Mouse (Mus musculus): ENCODE measurements around the gene Meaf6. TPM values are rescaled to one million over a fixed set of nuclear protein-coding genes. Genes with fewer than 3 reads are reported as not detected.

Meaf6 gene
- polyA plus RNA-seq (2012) = 93.8 and 136 TPM in 2 replicates

GRCm38 (mm10) chr4:125084403-125085345, at the start of gene Meaf6:
Meaf6 (plus strand) TSS chr4:125085134.

GRCm38 (mm10) chr4:125065517-125066307, 19.2 kb upstream of the Meaf6 start, which contains the start of gene Dnali1:
Dnali1 (minus strand) TSS chr4:125065703.

GRCm38 (mm10) chr4:125066490-125067370, 18.2 kb upstream of the Meaf6 start, which contains the start of gene Snip1:
Snip1 (plus strand) TSS chr4:125066672.

GRCm38 (mm10) chr4:125127305-125128084, 42.6 kb downstream of the Meaf6 start, which contains the start of gene Zc3h12a:
Zc3h12a (minus strand) TSS chr4:125127840.

Other genes with a start within 250 kb of the Meaf6 start
- 21.5 and 26.6 TPM in 2 replicates for gene Yrdc, start 234.5 kb upstream of the Meaf6 start, polyA plus RNA-seq (2012)
- gene 1110065P20Rik, start 233.9 kb upstream of the Meaf6 start, polyA plus RNA-seq (2012) = 19.1 and 21.9 TPM in 2 replicates
- gene Maneal, start 223.0 kb upstream of the Meaf6 start, polyA plus RNA-seq (2012) = 0.03 and 0.14 TPM in 2 replicates
- not detected in 2 replicates for gene Epha10, start 204.2 kb upstream of the Meaf6 start, polyA plus RNA-seq (2012)
- 2.3 and 2.9 TPM in 2 replicates for gene 9930104L06Rik, start 148.1 kb upstream of the Meaf6 start, polyA plus RNA-seq (2012)
- gene Cdca8, start 145.8 kb upstream of the Meaf6 start, polyA plus RNA-seq (2012) = 83.2 and 92.9 TPM in 2 replicates
- gene Rspo1, start 98.7 kb upstream of the Meaf6 start, polyA plus RNA-seq (2012) = 4.2 and 4.8 TPM in 2 replicates
- gene Gnl2, start 68.5 kb upstream of the Meaf6 start, polyA plus RNA-seq (2012) = 59.0 and 68.2 TPM in 2 replicates
- not detected in 2 replicates for gene Dnali1, start 19.4 kb upstream of the Meaf6 start, polyA plus RNA-seq (2012)
- gene Snip1, start 18.5 kb upstream of the Meaf6 start, polyA plus RNA-seq (2012) = 26.4 and 36.3 TPM in 2 replicates
- 77.9 and 118 TPM in 2 replicates for gene Zc3h12a, start 42.7 kb downstream of the Meaf6 start, polyA plus RNA-seq (2012)

All from megakaryocyte-erythroid progenitor cell, adult 5 weeks (primary cell).